Mouse (Mus musculus) telencephalon, adult 2 months (tissue): ENCODE results near the gene 4930407I10Rik.

Experiments
- DNase-seq: peaks from one replicate; pipeline ENCODE4 v3.0.0-alpha.2; 2011; ENCODE audit warnings: low read depth, low spot score

The 4930407I10Rik gene

GRCm38 (mm10) chr15:82052544-82052943, 6.4 kb upstream of the 4930407I10Rik start:
- no peak for DNase-seq

GRCm38 (mm10) chr15:82063909-82064308, 5.0 kb downstream of the 4930407I10Rik start:
- DNase-seq, result no peak

- peak; percentile 63 for DNase-seq
Measured at GRCm38 (mm10) chr15:82065511-82065910, 6.6 kb downstream of the 4930407I10Rik start.

- DNase-seq, result no peak
Measured at GRCm38 (mm10) chr15:82069898-82070297, 10.9 kb downstream of the 4930407I10Rik start, which contains the start of gene Mei1. Gene Mei1 (plus strand): TSS chr15:82069996.

- peak; percentile 70 for DNase-seq
Measured at GRCm38 (mm10) chr15:82071816-82072469, 13.0 kb downstream of the 4930407I10Rik start.

GRCm38 (mm10) chr15:82073490-82073889, 14.5 kb downstream of the 4930407I10Rik start:
- no peak for DNase-seq

GRCm38 (mm10) chr15:82079883-82080282, 20.9 kb downstream of the 4930407I10Rik start:
- DNase-seq, result no peak

GRCm38 (mm10) chr15:82081161-82081560, 22.2 kb downstream of the 4930407I10Rik start:
- DNase-seq, result peak; percentile 72

- DNase-seq, result peak; percentile 79
Measured at GRCm38 (mm10) chr15:82085606-82086005, 26.7 kb downstream of the 4930407I10Rik start.

GRCm38 (mm10) chr15:82086131-82086530, 27.2 kb downstream of the 4930407I10Rik start:
- DNase-seq, result peak; percentile 63

- peak; percentile 29 for DNase-seq
Measured at GRCm38 (mm10) chr15:82087266-82087665, 28.3 kb downstream of the 4930407I10Rik start.

- peak; percentile 31 for DNase-seq
Measured at GRCm38 (mm10) chr15:82091061-82091460, 32.1 kb downstream of the 4930407I10Rik start.

GRCm38 (mm10) chr15:82106953-82107555, 48.1 kb downstream of the 4930407I10Rik start:
- DNase-seq, result peak; percentile 75
